In the genomic region with DNA sequence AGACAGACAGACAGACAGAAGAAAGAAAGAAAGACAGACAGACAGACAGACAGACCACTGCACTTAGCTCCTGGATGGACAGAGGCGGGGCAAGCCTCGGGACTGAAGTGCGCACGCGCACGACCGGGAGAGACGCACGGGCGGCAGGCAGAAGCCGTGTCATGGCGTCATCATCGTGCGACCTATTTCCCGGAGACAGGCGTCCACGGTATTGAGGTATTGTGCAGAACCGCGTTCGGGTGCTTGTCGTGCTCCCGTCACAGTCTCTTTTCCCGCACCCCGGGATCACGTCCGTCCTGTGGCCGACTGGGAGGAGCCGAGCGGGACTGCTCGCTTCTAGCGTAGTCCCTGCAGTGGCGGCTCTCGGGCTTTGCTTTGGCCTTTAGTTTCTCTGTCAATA, we compare ENCODE assay signal across 7 mouse cellular contexts. TPM values are rescaled to one million over a fixed set of nuclear protein-coding genes. Genes with fewer than 3 reads are reported as not detected.
DNase-seq lines count a peak whose midpoint lies in the region; ATAC-seq lines count a peak whose summit lies in the region.

A gene (plus strand): TSS at position 137 of the 400 bp plus-strand sequence.

- H3K4me1 ChIP-seq in embryonic facial prominence, embryonic 11.5 days (ENCODE audit: control insufficient read depth, insufficient read depth, low read length), result no peaks in the 10 kb centered on the region
- H3K4me1 ChIP-seq in limb, embryonic 11.5 days (ENCODE audit: control insufficient read depth, insufficient read depth, low read length), result no peaks in the 10 kb centered on the region
- H3K4me1 ChIP-seq in midbrain, embryonic 14.5 days (ENCODE audit: control insufficient read depth, insufficient read depth, low read length), result peaks cover 21% of the 10 kb centered on the region

- H3K27ac ChIP-seq in embryonic facial prominence, embryonic 11.5 days (replicated peaks; ENCODE audit: low read depth, low read length), result peak within 1 kb of the TSS; percentile 70; the same call in 1 of the 2 replicates
- H3K27ac ChIP-seq in limb, embryonic 11.5 days (replicated peaks; ENCODE audit: low read depth, low read length), result 0 out of 2 replicates have a peak within 1 kb of the TSS, but pooled peaks have one; percentile 47
- H3K27ac ChIP-seq in midbrain, embryonic 14.5 days (replicated peaks; ENCODE audit: low read depth, low read length), result peak within 1 kb of the TSS; percentile 90

- no peaks in the 10 kb centered on the region for H3K36me3 ChIP-seq in embryonic facial prominence, embryonic 11.5 days (replicated peaks; ENCODE audit: control insufficient read depth, insufficient read depth, low read depth, low read length)
- no peaks in the 10 kb centered on the region for H3K36me3 ChIP-seq in limb, embryonic 11.5 days (ENCODE audit: control insufficient read depth, insufficient read depth, low read length)
- H3K36me3 ChIP-seq in midbrain, embryonic 14.5 days (ENCODE audit: control insufficient read depth, insufficient read depth, low read length), result no peaks in the 10 kb centered on the region

- DNase-seq in adrenal gland, postnatal 14 days, result peak; percentile 97
- DNase-seq in embryonic facial prominence, embryonic 11.5 days (ENCODE audit: low spot score), result peak; percentile 97
- peak; percentile 99 for DNase-seq in heart, adult 11 months
- DNase-seq in kidney, adult 18-20 months, result peak; percentile 94
- peak; percentile 97 for DNase-seq in limb, embryonic 11.5 days (ENCODE audit: low spot score)
- DNase-seq in midbrain, embryonic 14.5 days, result peak; percentile 99
- peak; percentile 86 to 92 for DNase-seq in spleen, adult 18-20 months

- peak; percentile 93 for ATAC-seq in embryonic facial prominence, embryonic 11.5 days (replicated peaks; ENCODE audit: insufficient number of reproducible peaks, low FRiP score, low TSS enrichment, low read depth)
- ATAC-seq in limb, embryonic 11.5 days (ENCODE audit: insufficient number of reproducible peaks, low FRiP score, low TSS enrichment, low read depth), result peak; percentile 82
- ATAC-seq in midbrain, embryonic 14.5 days (ENCODE audit: low FRiP score, low TSS enrichment), result peak; percentile 94

- H3K27me3 ChIP-seq in embryonic facial prominence, embryonic 11.5 days (ENCODE audit: control insufficient read depth, insufficient read depth, low read length), result no peaks in the 10 kb centered on the region
- H3K27me3 ChIP-seq in limb, embryonic 11.5 days (ENCODE audit: control insufficient read depth, insufficient read depth, low read length), result 0 out of 2 replicates have a peak, but pooled peaks cover 2% of the 10 kb centered on the region
- H3K27me3 ChIP-seq in midbrain, embryonic 14.5 days (ENCODE audit: control insufficient read depth, insufficient read depth, low read length), result no peaks in the 10 kb centered on the region

- WGBS in embryonic facial prominence, embryonic 11.5 days, result under 1% methylated on average over 33 of the region's 33 CpGs
- under 1% methylated on average over 33 of the region's 33 CpGs for WGBS in limb, embryonic 11.5 days
- 1% methylated on average over 33 of the region's 33 CpGs for WGBS in midbrain, embryonic 14.5 days

- peak within 1 kb of the TSS; percentile 77 for H3K4me3 ChIP-seq in embryonic facial prominence, embryonic 11.5 days (ENCODE audit: low read depth, low read length)
- peak within 1 kb of the TSS; percentile 82 for H3K4me3 ChIP-seq in limb, embryonic 11.5 days (ENCODE audit: low read depth, low read length)
- H3K4me3 ChIP-seq in midbrain, embryonic 14.5 days (replicated peaks; ENCODE audit: low read depth, low read length), result peak within 1 kb of the TSS; percentile 85

- H3K4me2 ChIP-seq in embryonic facial prominence, embryonic 11.5 days (ENCODE audit: low read depth, low read length), result peak within 1 kb of the TSS; percentile 26
- H3K4me2 ChIP-seq in limb, embryonic 11.5 days (ENCODE audit: low read depth, severe bottlenecking), result peak within 1 kb of the TSS; percentile 62
- H3K4me2 ChIP-seq in midbrain, embryonic 14.5 days (ENCODE audit: low read length), result peak within 1 kb of the TSS; percentile 79

- H3K9me3 ChIP-seq in embryonic facial prominence, embryonic 11.5 days (replicated peaks; ENCODE audit: control insufficient read depth, low read length), result no peaks in the 10 kb centered on the region
- no peaks in the 10 kb centered on the region for H3K9me3 ChIP-seq in limb, embryonic 11.5 days (ENCODE audit: control insufficient read depth, low read length)
- no peaks in the 10 kb centered on the region for H3K9me3 ChIP-seq in midbrain, embryonic 14.5 days (ENCODE audit: control insufficient read depth, low read length)

- H3K9ac ChIP-seq in embryonic facial prominence, embryonic 11.5 days (replicated peaks; ENCODE audit: low read length), result peak within 1 kb of the TSS; percentile 95
- peak within 1 kb of the TSS; percentile 93 for H3K9ac ChIP-seq in limb, embryonic 11.5 days (ENCODE audit: low read length)
- peak within 1 kb of the TSS; percentile 90 for H3K9ac ChIP-seq in midbrain, embryonic 14.5 days (replicated peaks; ENCODE audit: low read length)

RNA-seq across cellular contexts. Expression of the gene that starts here (rescaled TPM):
- 55.0 and 67.1 TPM in 2 replicates for total RNA-seq in adrenal gland, postnatal 14 days (2021)
- polyA plus RNA-seq in embryonic facial prominence, embryonic 11.5 days (2014; fragmentation: Nextera tagmentation; extraction: Ambion mirVana), result 132 and 134 TPM in 2 replicates
- 103 and 109 TPM in 2 replicates for polyA plus RNA-seq in limb, embryonic 11.5 days (2014; fragmentation: Nextera tagmentation; extraction: Ambion mirVana)
- polyA plus RNA-seq in midbrain, embryonic 14.5 days (2014; fragmentation: Nextera tagmentation; extraction: Ambion mirVana), result 173 and 184 TPM in 2 replicates

Comparison
In these comparisons a context has a peak if more than half of its experiments do, and no peak if none do; other contexts are left out.
1. Peak in every context shown above with its lines: DNase-seq, ATAC-seq, H3K4me3 ChIP-seq and H3K27ac ChIP-seq.
2. H3K4me2 ChIP-seq: peak in every context shown above with its lines; median percentile 79 in midbrain, embryonic 14.5 days; 62 in limb, embryonic 11.5 days; 26 in embryonic facial prominence, embryonic 11.5 days.